Mouse (Mus musculus) ES-Bruce4 (cell line): Measurements from ENCODE around the gene Atp2a1.

Source experiments
- CTCF ChIP-seq: IDR thresholded peaks from one replicate; pipeline ENCODE4 v1.8.1; 2011; ENCODE audit warnings: low read depth, low read length
- EP300 ChIP-seq: IDR thresholded peaks from 2 replicates; pipeline ENCODE4 v1.6.1; 2011; ENCODE audit warnings: low read depth, low read length; ENCODE audit not compliant: insufficient read depth
- POLR2A ChIP-seq: IDR thresholded peaks from one replicate; pipeline ENCODE4 v1.8.1; 2011; ENCODE audit warnings: low read length; ENCODE audit not compliant: insufficient read depth

GRCm38 (mm10) chr7:126466707-126467106 is 3.8 kb upstream of the Atp2a1 start:
- no peak for TF ChIP-seq EP300
- no peak for TF ChIP-seq POLR2A
- no peak for TF ChIP-seq CTCF
